Mouse (Mus musculus): ENCODE measurements around the gene Ikzf4. TPM values are rescaled to one million over a fixed set of nuclear protein-coding genes. Genes with fewer than 3 reads are reported as not detected.

Gene Ikzf4
- polyA plus RNA-seq, 1 experiment from 2014 or later = 8.7 TPM

GRCm38 (mm10) chr10:128590193-128590690, 55.5 kb downstream of the Ikzf4 start:
- H3K4me2 ChIP-seq (replicated peaks) = peak overlapping the region; percentile 98
- H3K36me3 ChIP-seq = no peaks in the 10 kb centered on the region
- H3K9ac ChIP-seq = peak overlapping the region; percentile 62
- peak; percentile 49 for ATAC-seq (ENCODE audit: low FRiP score)
- H3K4me3 ChIP-seq = peak overlapping the region; percentile 62
- under 1% methylated on average over 43 of the region's 43 CpGs for WGBS
- H3K27ac ChIP-seq = peak overlapping the region; percentile 68
- H3K9me3 ChIP-seq (replicated peaks) = no peaks in the 10 kb centered on the region
- peaks cover 49% of the 10 kb centered on the region for H3K27me3 ChIP-seq
- H3K4me1 ChIP-seq = peaks cover 9% of the 10 kb centered on the region

DNA sequence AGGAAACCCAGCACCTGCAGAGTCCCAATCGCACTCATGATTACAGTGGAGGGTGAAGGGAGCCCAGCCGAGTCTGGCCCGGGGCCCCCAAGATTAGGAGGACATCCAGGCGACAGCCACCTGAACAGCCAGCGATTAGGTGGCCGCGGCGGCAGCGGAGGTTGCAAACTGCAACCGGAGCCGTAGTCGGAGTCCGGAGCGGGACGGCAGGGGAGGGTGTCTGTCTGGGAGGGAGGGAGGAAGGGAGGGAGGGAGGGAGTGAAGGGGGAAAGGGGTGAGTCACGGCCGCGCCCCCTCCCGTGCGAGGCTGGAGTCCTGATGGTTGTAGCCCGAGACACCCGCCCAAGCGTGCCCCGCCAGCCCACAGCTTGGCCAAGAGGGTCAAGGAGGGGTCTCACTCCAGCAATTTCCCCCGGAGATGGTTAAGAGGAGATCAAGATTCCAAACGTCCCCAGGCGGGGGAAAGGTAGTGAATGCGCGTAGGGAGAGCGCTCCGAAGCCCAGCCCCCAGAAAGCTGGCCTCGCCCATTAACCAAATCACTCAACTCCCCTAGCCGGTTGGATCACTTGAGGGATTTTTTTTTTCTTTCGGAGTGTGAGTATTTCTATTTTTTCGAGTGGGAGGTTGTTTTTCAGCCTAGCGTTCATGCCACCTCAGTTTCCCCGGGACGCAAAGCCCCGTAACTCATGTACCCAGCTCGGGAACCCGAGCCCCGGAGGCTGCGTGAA, 56.2 kb downstream of the Ikzf4 start, which contains the start of gene Erbb3:
Erbb3 (minus strand) TSS at position 189 of the 729 bp plus-strand sequence.
- Histone ChIP-seq H3K4me1 (peaks cover 9% of the 10 kb centered on the region), H3K4me3 (peak within 1 kb of the TSS; percentile 62), H3K36me3 (no peaks in the 10 kb centered on the region), H3K4me2 (replicated peaks) (peak within 1 kb of the TSS; percentile 98), H3K27ac (peak within 1 kb of the TSS; percentile 68), H3K9me3 (replicated peaks) (no peaks in the 10 kb centered on the region), H3K27me3 (peaks cover 52% of the 10 kb centered on the region), H3K9ac (peak within 1 kb of the TSS; percentile 62)
- ATAC-seq (ENCODE audit: low FRiP score) = peak; percentile 33; the same call in 1 of the 2 replicates
- WGBS = under 1% methylated on average over 43 of the region's 43 CpGs

DNA sequence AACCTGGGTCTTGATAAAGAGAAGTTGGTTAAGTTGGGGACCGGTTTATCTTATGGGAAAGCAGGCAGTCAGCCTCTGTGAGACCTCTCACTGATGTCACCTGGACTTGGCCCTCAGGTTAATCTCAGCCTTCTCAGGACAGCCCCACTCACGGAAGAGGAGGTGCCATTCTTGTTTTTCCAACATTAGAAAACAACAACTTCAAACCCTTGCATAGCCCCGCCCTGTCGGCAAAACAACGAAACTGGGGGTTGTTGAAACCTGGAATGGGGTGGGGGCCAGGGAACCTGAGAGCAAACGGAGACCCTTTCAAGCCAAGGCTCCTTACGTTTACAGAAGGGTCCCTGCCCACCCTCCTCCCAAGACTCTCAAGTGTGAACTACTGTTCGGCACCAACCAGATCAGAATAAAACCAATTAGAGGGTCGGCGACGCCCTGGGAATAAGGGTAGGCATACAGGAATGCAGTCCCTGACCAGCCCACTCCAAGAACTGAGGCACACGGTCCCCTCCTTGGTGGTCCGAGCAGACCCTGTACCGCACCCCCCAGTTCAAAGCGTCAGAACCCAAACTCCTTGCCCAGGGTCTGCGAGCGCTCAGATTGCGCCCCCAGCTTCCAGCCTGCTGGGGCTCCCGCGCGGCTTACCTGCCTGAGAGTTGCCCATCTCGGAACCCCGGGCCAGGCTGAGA, 56.9 kb downstream of the Ikzf4 start:
- H3K9ac ChIP-seq = peak overlapping the region; percentile 62
- H3K4me1 ChIP-seq = peaks cover 9% of the 10 kb centered on the region
- no peaks in the 10 kb centered on the region for H3K36me3 ChIP-seq
- WGBS = 3% methylated on average over 23 of the region's 23 CpGs
- H3K4me2 ChIP-seq (replicated peaks) = peak overlapping the region; percentile 98
- H3K9me3 ChIP-seq (replicated peaks) = no peaks in the 10 kb centered on the region
- H3K27ac ChIP-seq = peak overlapping the region; percentile 62
- H3K4me3 ChIP-seq = peak overlapping the region; percentile 62
- peak; percentile 57; the same call in 1 of the 2 replicates for ATAC-seq (ENCODE audit: low FRiP score)
- peaks cover 58% of the 10 kb centered on the region for H3K27me3 ChIP-seq

DNA sequence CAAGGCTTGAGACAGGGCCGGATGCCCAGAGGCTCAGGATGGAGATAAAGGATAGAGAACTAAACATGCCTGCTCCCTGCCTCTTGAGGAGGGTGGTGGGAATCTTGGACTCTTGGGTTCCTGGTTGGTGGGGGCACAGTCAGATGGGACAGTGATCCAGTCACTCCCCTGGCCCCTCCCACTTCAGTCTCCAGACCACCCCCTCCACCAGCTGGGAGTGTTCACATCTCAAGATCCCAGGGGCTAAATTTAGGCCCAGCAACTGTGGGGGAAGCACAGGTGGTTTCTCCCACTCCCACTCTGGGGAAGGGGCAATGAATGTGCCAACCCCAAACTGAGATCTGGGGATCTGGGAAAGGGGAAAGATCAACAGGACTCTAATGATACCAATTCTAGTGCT, 57.7 kb downstream of the Ikzf4 start:
- Histone ChIP-seq H3K4me1 (peaks cover 9% of the 10 kb centered on the region), H3K27me3 (peaks cover 66% of the 10 kb centered on the region), H3K4me2 (replicated peaks) (peak overlapping the region; percentile 98; the same call in 1 of the 2 replicates), H3K9ac (no peak overlapping the region), H3K27ac (no peak overlapping the region), H3K9me3 (replicated peaks) (no peaks in the 10 kb centered on the region), H3K36me3 (no peaks in the 10 kb centered on the region), H3K4me3 (peak overlapping the region; percentile 62; the same call in 1 of the 2 replicates)
- 7% methylated on average over 1 of the region's 1 CpGs for WGBS
- ATAC-seq (ENCODE audit: low FRiP score) = no peak

- Histone ChIP-seq H3K9me3 (replicated peaks) (no peaks in the 10 kb centered on the region), H3K27me3 (peaks cover 70% of the 10 kb centered on the region), H3K4me2 (replicated peaks) (peak overlapping the region; percentile 2; the same call in 1 of the 2 replicates), H3K4me3 (no peak overlapping the region), H3K9ac (no peak overlapping the region), H3K36me3 (no peaks in the 10 kb centered on the region), H3K4me1 (peaks cover 9% of the 10 kb centered on the region), H3K27ac (no peak overlapping the region)
- WGBS = 66% methylated on average over 8 of the region's 8 CpGs
- ATAC-seq (ENCODE audit: low FRiP score) = no peak
Measured at GRCm38 (mm10) chr10:128587697-128588096, 58.1 kb downstream of the Ikzf4 start.

GRCm38 (mm10) chr10:128587120-128587519, 58.7 kb downstream of the Ikzf4 start:
- peaks cover 9% of the 10 kb centered on the region for H3K4me1 ChIP-seq
- peak overlapping the region; percentile 2; the same call in 1 of the 2 replicates for H3K4me2 ChIP-seq (replicated peaks)
- WGBS = 31% methylated on average over 4 of the region's 4 CpGs
- ATAC-seq (ENCODE audit: low FRiP score) = no peak
- no peaks in the 10 kb centered on the region for H3K36me3 ChIP-seq
- H3K27me3 ChIP-seq = peaks cover 72% of the 10 kb centered on the region
- no peaks in the 10 kb centered on the region for H3K9me3 ChIP-seq (replicated peaks)
- H3K27ac ChIP-seq = peak overlapping the region; percentile 24; the same call in 1 of the 2 replicates
- no peak overlapping the region for H3K4me3 ChIP-seq
- 0 out of 2 replicates have a peak overlapping the region, but pooled peaks have one; percentile 19 for H3K9ac ChIP-seq

DNA sequence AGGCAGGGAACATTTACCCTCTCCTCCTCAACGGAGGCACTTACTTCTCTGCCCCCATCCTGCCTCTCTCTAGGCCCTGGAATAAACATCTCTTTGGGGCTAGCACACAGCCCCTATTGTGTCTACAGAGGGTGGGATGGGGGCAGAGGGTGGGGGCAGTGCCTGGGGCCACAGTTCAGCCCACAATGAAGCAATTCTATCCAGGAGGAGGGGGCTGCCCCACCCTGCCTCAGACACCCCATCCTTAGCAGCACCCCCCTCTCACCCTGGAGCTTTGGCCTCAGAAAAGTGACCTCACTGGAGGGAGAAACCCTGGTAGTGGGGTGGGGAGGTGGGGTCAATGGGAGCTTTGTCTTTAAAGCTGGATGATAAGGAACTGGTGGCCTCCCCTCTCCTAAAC, 59.2 kb downstream of the Ikzf4 start:
- peaks cover 72% of the 10 kb centered on the region for H3K27me3 ChIP-seq
- no peak overlapping the region for H3K27ac ChIP-seq

GRCm38 (mm10) chr10:128584386-128584785, 61.4 kb downstream of the Ikzf4 start:
- H3K4me3 ChIP-seq = no peak overlapping the region
- no peak overlapping the region for H3K27ac ChIP-seq
- whole genome bisulfite sequencing = 6% methylated on average over 4 of the region's 4 CpGs
- H3K4me1 ChIP-seq = peaks cover 6% of the 10 kb centered on the region
- no peaks in the 10 kb centered on the region for H3K9me3 ChIP-seq (replicated peaks)
- no peak overlapping the region for H3K4me2 ChIP-seq (replicated peaks)
- H3K27me3 ChIP-seq = peaks cover 63% of the 10 kb centered on the region
- H3K9ac ChIP-seq = peak overlapping the region; percentile 13; the same call in 1 of the 2 replicates
- H3K36me3 ChIP-seq = no peaks in the 10 kb centered on the region
- ATAC-seq (ENCODE audit: low FRiP score) = no peak

More for the DNA sequence above, 59.2 kb downstream of the Ikzf4 start:
- 16% methylated on average over 1 of the region's 1 CpGs for WGBS
- H3K36me3 ChIP-seq = no peaks in the 10 kb centered on the region
- H3K9me3 ChIP-seq (replicated peaks) = no peaks in the 10 kb centered on the region
- peak overlapping the region; percentile 13; the same call in 1 of the 2 replicates for H3K4me2 ChIP-seq (replicated peaks)
- no peak for ATAC-seq (ENCODE audit: low FRiP score)
- 0 out of 2 replicates have a peak overlapping the region, but pooled peaks have one; percentile 19 for H3K9ac ChIP-seq
- H3K4me1 ChIP-seq = peaks cover 9% of the 10 kb centered on the region
- no peak overlapping the region for H3K4me3 ChIP-seq

DNA sequence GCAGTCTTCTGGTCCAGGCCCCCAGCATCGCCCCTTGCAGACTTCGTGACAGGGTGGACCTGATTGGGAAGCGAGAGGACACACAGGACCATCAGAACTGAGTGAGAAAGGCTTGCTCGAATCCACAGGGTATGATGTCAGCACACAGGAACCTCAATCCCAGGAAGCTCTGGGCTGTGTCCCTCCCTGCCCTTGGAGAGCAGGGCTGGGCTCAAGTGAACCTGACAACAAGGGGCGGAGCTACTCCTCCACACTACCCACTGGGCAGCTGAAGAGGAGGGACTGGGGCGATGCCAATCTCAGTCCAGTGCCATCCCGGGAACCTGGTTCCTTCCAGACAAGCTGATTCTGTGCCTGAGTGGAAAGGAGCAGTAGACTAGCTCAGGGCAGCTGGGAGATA, 62.1 kb downstream of the Ikzf4 start:
- H3K9me3 ChIP-seq (replicated peaks) = no peaks in the 10 kb centered on the region
- WGBS = 15% methylated on average over 7 of the region's 7 CpGs
- no peaks in the 10 kb centered on the region; the same call in 1 of the 2 replicates for H3K4me1 ChIP-seq
- H3K9ac ChIP-seq = no peak overlapping the region
- H3K36me3 ChIP-seq = no peaks in the 10 kb centered on the region
- no peak overlapping the region for H3K4me3 ChIP-seq
- no peak overlapping the region for H3K27ac ChIP-seq
- no peak overlapping the region for H3K4me2 ChIP-seq (replicated peaks)
- ATAC-seq (ENCODE audit: low FRiP score) = no peak
- H3K27me3 ChIP-seq = peaks cover 55% of the 10 kb centered on the region

Small RNA genes lying within 50 kb of the gene (microRNA-seq; reads per million reads assigned to microRNA genes)
- gene Mir6917 = not detected

Other genes starting within 250 kb of the Ikzf4 start
- gene Slc39a5, start 244.8 kb downstream of the Ikzf4 start, polyA plus RNA-seq (2016; fragmentation: Nextera tagmentation; extraction: Ambion mirVana) = 0.43 TPM in 1 of 2 replicates, not detected in the other
- 102 and 104 TPM in 2 replicates for gene Nabp2, start 234.5 kb downstream of the Ikzf4 start, polyA plus RNA-seq (2016; fragmentation: Nextera tagmentation; extraction: Ambion mirVana)
- 60.8 and 61.4 TPM in 2 replicates for gene Rnf41, start 234.3 kb downstream of the Ikzf4 start, polyA plus RNA-seq (2016; fragmentation: Nextera tagmentation; extraction: Ambion mirVana)
- gene Smarcc2, start 186.7 kb downstream of the Ikzf4 start, polyA plus RNA-seq (2016; fragmentation: Nextera tagmentation; extraction: Ambion mirVana) = 195 and 215 TPM in 2 replicates
- 836 and 860 TPM in 2 replicates for gene Myl6, start 151.8 kb downstream of the Ikzf4 start, polyA plus RNA-seq (2016; fragmentation: Nextera tagmentation; extraction: Ambion mirVana)
- gene Myl6b, start 147.3 kb downstream of the Ikzf4 start, polyA plus RNA-seq (2016; fragmentation: Nextera tagmentation; extraction: Ambion mirVana) = 2.9 and 3.3 TPM in 2 replicates
- 28.9 and 30.9 TPM in 2 replicates for gene Esyt1, start 120.1 kb downstream of the Ikzf4 start, polyA plus RNA-seq (2016; fragmentation: Nextera tagmentation; extraction: Ambion mirVana)
- gene Zc3h10, start 98.2 kb downstream of the Ikzf4 start, polyA plus RNA-seq (2016; fragmentation: Nextera tagmentation; extraction: Ambion mirVana) = 20.8 TPM in 2 replicates
- 2,172 and 2,716 TPM in 2 replicates for gene Rpl41, start 96.7 kb downstream of the Ikzf4 start, polyA plus RNA-seq (2016; fragmentation: Nextera tagmentation; extraction: Ambion mirVana)
- gene Pa2g4, start 80.0 kb downstream of the Ikzf4 start, polyA plus RNA-seq (2016; fragmentation: Nextera tagmentation; extraction: Ambion mirVana) = 140 and 143 TPM in 2 replicates
- gene Erbb3, start 56.3 kb downstream of the Ikzf4 start, polyA plus RNA-seq (2016; fragmentation: Nextera tagmentation; extraction: Ambion mirVana) = 9.8 and 11.7 TPM in 2 replicates
- gene Rps26, start 19.2 kb downstream of the Ikzf4 start, polyA plus RNA-seq (2016; fragmentation: Nextera tagmentation; extraction: Ambion mirVana) = 418 and 515 TPM in 2 replicates
- gene Suox, start 28.1 kb upstream of the Ikzf4 start, polyA plus RNA-seq (2016; fragmentation: Nextera tagmentation; extraction: Ambion mirVana) = 15.1 and 16.4 TPM in 2 replicates
- 96.2 and 103 TPM in 2 replicates for gene Rab5b, start 50.3 kb upstream of the Ikzf4 start, polyA plus RNA-seq (2016; fragmentation: Nextera tagmentation; extraction: Ambion mirVana)
- 3.5 and 6.0 TPM in 2 replicates for gene Pmel, start 58.2 kb upstream of the Ikzf4 start, polyA plus RNA-seq (2016; fragmentation: Nextera tagmentation; extraction: Ambion mirVana)
- 74.5 and 75.3 TPM in 2 replicates for gene Cdk2, start 59.0 kb upstream of the Ikzf4 start, polyA plus RNA-seq (2016; fragmentation: Nextera tagmentation; extraction: Ambion mirVana)
- gene Dgka, start 98.9 kb upstream of the Ikzf4 start, polyA plus RNA-seq (2016; fragmentation: Nextera tagmentation; extraction: Ambion mirVana) = 6.9 and 7.3 TPM in 2 replicates
- 46.3 and 48.5 TPM in 2 replicates for gene Pym1, start 101.9 kb upstream of the Ikzf4 start, polyA plus RNA-seq (2016; fragmentation: Nextera tagmentation; extraction: Ambion mirVana)
- gene Mmp19, start 144.9 kb upstream of the Ikzf4 start, polyA plus RNA-seq (2016; fragmentation: Nextera tagmentation; extraction: Ambion mirVana) = 0.27 and 0.63 TPM in 2 replicates
- gene Dnajc14, start 158.1 kb upstream of the Ikzf4 start, polyA plus RNA-seq (2016; fragmentation: Nextera tagmentation; extraction: Ambion mirVana) = 61.1 and 64.1 TPM in 2 replicates
- 20.5 and 21.4 TPM in 2 replicates for gene Tmem198b, start 158.4 kb upstream of the Ikzf4 start, polyA plus RNA-seq (2016; fragmentation: Nextera tagmentation; extraction: Ambion mirVana)
- gene Sarnp, start 171.3 kb upstream of the Ikzf4 start, polyA plus RNA-seq (2016; fragmentation: Nextera tagmentation; extraction: Ambion mirVana) = 196 and 204 TPM in 2 replicates
- 26.3 and 41.4 TPM in 2 replicates for gene Ormdl2, start 175.7 kb upstream of the Ikzf4 start, polyA plus RNA-seq (2016; fragmentation: Nextera tagmentation; extraction: Ambion mirVana)
- 10.7 and 11.5 TPM in 2 replicates for gene Gdf11, start 245.7 kb upstream of the Ikzf4 start, polyA plus RNA-seq (2016; fragmentation: Nextera tagmentation; extraction: Ambion mirVana)